Mouse (Mus musculus) ES-E14 (cell line): Measurements from ENCODE around the gene Il10. TPM values are rescaled to one million over a fixed set of nuclear protein-coding genes. Genes with fewer than 3 reads are reported as not detected.
"Not testable (repeated sequence)": the region's sequence is repeated elsewhere in the genome, so short reads cannot be mapped to it uniquely, and the experiment has no call there.

ENCODE experiments used
- DNase-seq: peaks from one replicate; pipeline ENCODE4 v3.0.0-alpha.2; 2013; ENCODE audit warnings: low read depth, low spot score
- H3K27ac ChIP-seq: 2 replicates; pipeline ENCODE4 v1.5.1; 2012; ENCODE audit warnings: low read depth, mild to moderate bottlenecking, low read length, moderate library complexity, mixed read lengths; ENCODE audit not compliant: poor library complexity, insufficient read depth, severe bottlenecking
- H3K36me3 ChIP-seq: 2 replicates; pipeline ENCODE4 v1.6.1; 2012; ENCODE audit warnings: mild to moderate bottlenecking, low read length, moderate library complexity, mixed read lengths; ENCODE audit not compliant: control insufficient read depth, poor library complexity, insufficient read depth, severe bottlenecking
- H3K4me1 ChIP-seq, 2 experiments: fragments of 150-350 bp in 1 of 2; sonication (generic) in 1 of 2; 2 replicates each; pipeline ENCODE4 v1.6.1; 2012; ENCODE audit warnings: low read length in 2 of 2, mild to moderate bottlenecking in 1 of 2, mixed read lengths in 1 of 2; ENCODE audit not compliant: control insufficient read depth in 2 of 2, insufficient read depth in 2 of 2, poor library complexity in 1 of 2
- H3K4me3 ChIP-seq, 2 experiments: fragments of 150-350 bp in 1 of 2; sonication (generic) in 1 of 2; 2 replicates each; pipeline ENCODE4 v1.5.1; 2012; ENCODE audit warnings: low read length in 2 of 2, low read depth in 1 of 2, mild to moderate bottlenecking in 1 of 2, mixed read lengths in 1 of 2; ENCODE audit not compliant: insufficient read depth in 1 of 2, poor library complexity in 1 of 2, severe bottlenecking in 1 of 2
- H3K9ac ChIP-seq: 2 replicates; pipeline ENCODE4 v1.6.1; 2012; ENCODE audit warnings: low read depth, mild to moderate bottlenecking, low read length, mixed read lengths; ENCODE audit not compliant: poor library complexity, insufficient read depth, severe bottlenecking
- H3K9me3 ChIP-seq: fragments of 150-350 bp; sonication (generic); 2 replicates; pipeline ENCODE4 v1.6.1; 2012; ENCODE audit warnings: low read depth, mild to moderate bottlenecking, low read length; ENCODE audit not compliant: control insufficient read depth, insufficient read depth
- CHD2 ChIP-seq: IDR thresholded peaks from 2 replicates; pipeline ENCODE4 v1.6.1; 2014; ENCODE audit warnings: mild to moderate bottlenecking, low read depth, low read length, inconsistent platforms
- HCFC1 ChIP-seq: IDR thresholded peaks from 2 replicates; pipeline ENCODE4 v1.6.1; 2012; ENCODE audit warnings: low read length, inconsistent platforms, borderline replicate concordance; ENCODE audit not compliant: insufficient read depth
- MAFK ChIP-seq: IDR thresholded peaks from 2 replicates; pipeline ENCODE4 v1.6.1; 2014; ENCODE audit warnings: mild to moderate bottlenecking, low read depth, low read length, inconsistent platforms; ENCODE audit not compliant: insufficient read depth
- ZC3H11A ChIP-seq: IDR thresholded peaks from 2 replicates; pipeline ENCODE4 v1.6.1; 2012; ENCODE audit warnings: low read depth, mild to moderate bottlenecking, inconsistent platforms, low read length, borderline replicate concordance
- ZNF384 ChIP-seq: IDR thresholded peaks from 2 replicates; pipeline ENCODE4 v1.6.1; 2012; ENCODE audit warnings: low read depth, low read length, inconsistent platforms
- in situ Hi-C, 2 experiments: fragments of 600-800 bp; cut with MboI; formaldehyde crosslinking; loops; one replicate each; pipeline ENCODE4 v1.15.1; 2025; ENCODE audit warnings: low sequenced_read_pairs in 2 of 2, inconsistent platforms in 1 of 2; ENCODE audit not compliant: unreplicated experiment in 2 of 2
- total RNA-seq: library from RNA; depleted of rRNA; stranded (reverse); fragments of 300-350 nt; gene quantifications from 2 replicates; pipeline ENCODE4 v1.2.3, GENCODE M21; 2012

Gene Il10
- total RNA-seq, 1 experiment: 1.8 TPM

GRCm38 (mm10) chr1:131020425-131021310 is 1.0 kb downstream of the Il10 start:
- no peaks in the 10 kb centered on the region for H3K36me3 ChIP-seq
- 0 out of 4 replicates have a peak, but pooled peaks cover 0 to 2% of the 10 kb centered on the region in 2 experiments for H3K4me1 ChIP-seq
- no peak overlapping the region for H3K4me3 ChIP-seq
- no peak overlapping the region for H3K9ac ChIP-seq
- no peak for DNase-seq
- in situ Hi-C loops: no loop called here
- no peak for TF ChIP-seq ZC3H11A
- TF ChIP-seq ZNF384: no peak
- TF ChIP-seq HCFC1: no peak
- TF ChIP-seq MAFK: no peak
- TF ChIP-seq CHD2: no peak
- H3K9me3 ChIP-seq: no peaks in the 10 kb centered on the region
- no peak overlapping the region for H3K27ac ChIP-seq

GRCm38 (mm10) chr1:131021438-131021837 is 1.8 kb downstream of the Il10 start:
- TF ChIP-seq CHD2: no peak
- Histone ChIP-seq H3K9ac (no peak overlapping the region), H3K36me3 (no peaks in the 10 kb centered on the region), H3K4me3 (no peak overlapping the region), H3K27ac (no peak overlapping the region), H3K9me3 (no peaks in the 10 kb centered on the region), H3K4me1 (0 out of 4 replicates have a peak, but pooled peaks cover 0 to 2% of the 10 kb centered on the region in 2 experiments)
- in situ Hi-C loops: no loop called here
- DNase-seq: no peak

- TF ChIP-seq HCFC1: no peak
- Histone ChIP-seq H3K4me1 (0 out of 4 replicates have a peak, but pooled peaks cover 0 to 2% of the 10 kb centered on the region in 2 experiments), H3K9me3 (no peaks in the 10 kb centered on the region), H3K36me3 (no peaks in the 10 kb centered on the region), H3K9ac (no peak overlapping the region), H3K4me3 (no peak overlapping the region), H3K27ac (no peak overlapping the region)
- no peak for DNase-seq
- in situ Hi-C loops: no loop called here
Observed at GRCm38 (mm10) chr1:131021900-131022590, 2.4 kb downstream of the Il10 start.

GRCm38 (mm10) chr1:131022591-131023249 is 3.1 kb downstream of the Il10 start:
- H3K27ac ChIP-seq: no peak overlapping the region
- H3K4me3 ChIP-seq: no peak overlapping the region
- 0 out of 4 replicates have a peak, but pooled peaks cover 0 to 2% of the 10 kb centered on the region in 2 experiments for H3K4me1 ChIP-seq
- no peak overlapping the region for H3K9ac ChIP-seq
- TF ChIP-seq CHD2: no peak
- TF ChIP-seq ZC3H11A: no peak
- no peak for TF ChIP-seq MAFK
- no peak for TF ChIP-seq ZNF384
- TF ChIP-seq HCFC1: no peak
- no peak for DNase-seq
- no peaks in the 10 kb centered on the region for H3K36me3 ChIP-seq
- no peaks in the 10 kb centered on the region for H3K9me3 ChIP-seq
- in situ Hi-C loops: no loop called here

GRCm38 (mm10) chr1:131023250-131023858 is 3.7 kb downstream of the Il10 start:
- DNase-seq, H3K9ac ChIP-seq, H3K4me3 ChIP-seq, H3K9me3 ChIP-seq, H3K4me1 ChIP-seq, H3K27ac ChIP-seq, in situ Hi-C loops, H3K36me3 ChIP-seq: not testable (repeated sequence)
